Mouse (Mus musculus) gastrocnemius, adult 8-10 months (tissue): Measurements from ENCODE around the gene Ank2. TPM values are rescaled to one million over a fixed set of nuclear protein-coding genes. Genes with fewer than 3 reads are reported as not detected.
"Not testable (repeated sequence)": the region's sequence is repeated elsewhere in the genome, so short reads cannot be mapped to it uniquely, and the experiment has no call there.

Source experiments
- DNase-seq, 2 experiments: peaks; one replicate each; pipeline ENCODE4 v3.0.0; 2022; ENCODE audit warnings: low spot score in 2 of 2
- total RNA-seq, 4 experiments: library from RNA; stranded (reverse); gene quantifications; 2 replicates each; pipeline ENCODE4 v1.2.4; 2022

Ank2 gene
- total RNA-seq, 4 experiments from 2014 or later = 96.2 to 128 (median 111) TPM

DNA sequence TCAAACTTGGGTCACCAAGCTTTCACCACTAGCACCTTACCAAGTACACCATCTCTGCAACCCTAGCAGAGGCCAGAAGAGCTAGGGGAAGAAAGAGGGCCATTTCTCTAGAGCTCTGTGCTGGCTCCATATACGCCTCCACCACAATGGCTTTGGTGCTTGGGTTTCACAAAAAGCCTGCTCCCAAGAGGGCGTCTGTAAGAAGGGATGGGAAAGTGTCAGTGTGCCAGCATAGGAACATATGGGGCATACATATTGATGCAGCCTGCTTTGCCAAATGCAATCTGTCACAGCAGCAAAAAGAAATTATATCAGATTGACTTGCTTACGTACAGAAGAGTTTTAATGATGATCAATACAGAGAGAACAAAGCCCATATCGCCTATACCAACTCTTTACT is 82.2 kb downstream of the Ank2 start:
- no peak for DNase-seq

DNA sequence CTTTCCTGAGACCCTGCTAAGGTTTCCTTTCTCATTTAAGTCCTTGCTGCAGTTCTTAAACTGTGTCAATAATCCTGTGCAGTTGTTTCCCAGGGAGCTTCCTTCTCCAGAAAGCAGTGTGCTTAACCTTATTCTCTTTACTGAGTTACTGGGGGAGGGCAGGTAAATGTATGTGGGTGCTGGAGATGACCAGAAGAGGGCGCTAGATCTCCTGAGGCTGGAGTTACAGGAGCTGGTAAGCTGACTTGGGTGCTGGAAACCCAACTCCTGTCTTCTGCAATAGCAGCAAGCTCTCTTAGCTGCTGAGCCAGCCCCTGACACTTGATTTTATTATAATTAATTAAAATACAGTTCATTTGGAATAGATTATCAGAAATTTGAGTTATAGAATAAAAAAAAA is 84.7 kb downstream of the Ank2 start:
- no peak for DNase-seq

DNA sequence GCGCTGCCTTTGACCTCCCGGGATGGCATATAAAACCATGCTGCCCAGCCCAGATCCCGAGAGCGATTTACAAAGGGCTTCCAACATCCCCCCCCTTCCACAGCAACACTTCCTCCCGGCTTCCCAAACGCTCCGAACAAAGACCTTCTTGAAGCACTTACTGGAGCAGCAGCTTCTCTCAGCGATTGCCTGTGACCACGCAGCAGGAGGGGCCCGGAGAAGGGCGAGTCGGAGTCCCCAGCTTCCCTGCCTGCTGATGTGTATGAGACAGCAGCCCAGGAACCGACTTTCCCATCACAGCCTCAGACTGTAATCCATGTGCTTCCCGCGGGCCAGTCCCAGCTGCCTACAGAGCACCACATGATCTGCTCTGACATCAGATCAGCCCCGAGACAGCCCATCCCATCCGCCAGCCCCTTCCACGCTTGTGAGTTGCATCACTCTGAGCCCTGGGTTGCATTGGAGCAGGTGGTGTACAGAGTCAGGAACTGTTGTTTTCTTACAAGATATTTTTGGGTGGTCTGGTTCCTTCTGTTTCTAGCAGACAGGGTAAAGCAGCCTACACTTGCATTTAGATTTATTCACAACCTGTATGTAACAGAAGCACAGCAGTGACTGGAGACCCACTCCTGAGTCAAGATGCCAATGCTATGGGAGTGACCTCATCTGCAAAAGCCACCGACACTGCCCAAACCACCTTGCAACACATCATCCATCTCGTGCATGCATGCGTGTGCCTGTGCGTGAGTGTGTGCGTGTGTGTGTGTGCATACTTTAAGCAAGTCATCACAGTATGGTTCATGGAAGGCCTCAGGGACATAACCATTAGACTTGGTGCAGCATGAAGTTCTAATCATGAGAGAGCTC is 90.2 kb downstream of the Ank2 start:
- peak; percentile 38 to 49 for DNase-seq

DNA sequence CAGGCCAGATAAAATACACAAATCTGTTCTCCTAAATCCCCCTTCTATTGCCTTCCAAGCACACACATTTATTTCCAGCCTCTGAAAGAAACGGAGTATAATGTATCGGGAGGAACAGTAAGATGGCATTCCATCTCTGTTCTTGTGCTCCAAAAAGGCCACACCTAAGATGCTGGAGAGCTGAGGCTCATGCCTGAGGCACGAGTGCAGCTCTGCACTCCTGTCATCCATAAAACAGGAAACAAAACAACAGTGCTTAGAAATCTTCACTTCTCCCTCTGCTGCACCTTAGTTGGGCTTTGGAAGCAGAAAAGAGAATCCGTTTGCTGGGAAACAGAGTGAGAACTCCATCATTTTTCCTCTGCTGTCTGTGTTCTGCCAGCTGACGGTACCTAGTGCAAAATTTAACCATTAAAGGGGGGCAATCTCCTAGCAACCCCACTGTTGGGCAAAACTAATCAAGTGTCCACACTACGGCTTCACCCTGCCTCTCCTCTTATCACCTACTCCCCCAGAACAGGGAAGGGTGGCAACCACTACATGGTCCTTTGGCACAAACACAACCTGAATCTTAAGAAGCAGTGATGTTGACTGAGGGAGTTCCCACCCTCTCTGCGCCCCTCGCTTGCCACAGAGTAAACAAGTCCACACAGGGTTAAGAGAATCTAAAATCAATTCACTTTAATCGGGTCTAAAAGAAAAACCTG is 91.1 kb downstream of the Ank2 start:
- no peak for DNase-seq

DNA sequence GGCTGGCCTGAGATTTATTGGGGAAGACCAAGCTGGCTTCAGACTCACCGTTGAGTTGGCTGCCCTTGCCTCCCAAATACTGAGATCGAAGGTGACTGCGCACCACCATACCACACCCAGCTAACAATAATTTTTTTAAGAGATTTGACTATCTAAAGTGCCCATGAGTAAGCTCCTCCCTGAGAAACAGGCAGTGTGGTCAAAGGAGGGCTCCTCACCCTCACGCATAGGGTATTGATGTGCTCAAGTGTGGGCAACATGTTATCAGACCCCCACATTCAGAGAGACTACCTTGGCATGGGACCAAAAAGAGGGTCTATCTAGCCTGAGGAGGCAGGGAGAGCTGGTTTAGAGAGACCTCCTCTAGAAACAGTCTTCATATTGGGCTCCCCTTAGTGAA is 92.3 kb downstream of the Ank2 start:
- DNase-seq = no peak

DNA sequence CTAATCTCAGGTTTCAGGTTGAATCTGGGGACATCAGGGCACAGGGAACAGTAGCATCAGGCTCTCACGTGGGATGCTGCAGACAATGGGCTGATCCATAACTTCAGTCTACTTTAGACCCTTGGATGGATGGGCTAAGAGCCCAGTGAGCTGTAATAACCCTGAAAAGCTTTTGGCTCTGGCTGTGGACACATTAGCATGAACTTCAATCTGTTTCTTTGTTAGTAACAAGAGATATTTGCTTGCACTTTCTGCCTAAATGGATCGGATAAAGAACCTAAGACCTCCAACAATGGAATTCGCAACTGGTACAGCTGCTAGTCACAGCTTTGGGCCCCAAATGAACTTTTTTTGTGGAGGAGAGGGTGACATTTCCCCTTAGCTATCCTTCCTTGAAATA is 94.8 kb downstream of the Ank2 start:
- DNase-seq = no peak

DNA sequence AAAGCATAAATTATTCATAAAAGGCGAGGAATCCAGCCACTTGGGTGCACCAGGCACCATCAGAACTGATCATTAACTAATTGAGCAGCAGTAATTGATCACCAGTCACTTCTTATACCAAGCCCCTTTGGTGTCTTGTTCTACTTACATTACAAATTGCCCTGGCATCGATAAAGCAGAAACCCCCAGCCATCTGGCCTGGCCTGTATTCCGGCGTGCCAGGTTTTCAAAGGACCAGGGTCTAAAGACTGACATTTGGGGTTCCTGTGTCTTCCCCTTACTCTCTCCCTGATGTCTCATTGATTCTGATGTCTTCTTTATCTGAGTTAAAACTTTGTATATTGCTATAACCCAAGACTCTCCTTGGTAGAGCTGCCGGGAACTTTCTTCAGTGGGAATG is 98.2 kb downstream of the Ank2 start:
- no peak for DNase-seq

DNA sequence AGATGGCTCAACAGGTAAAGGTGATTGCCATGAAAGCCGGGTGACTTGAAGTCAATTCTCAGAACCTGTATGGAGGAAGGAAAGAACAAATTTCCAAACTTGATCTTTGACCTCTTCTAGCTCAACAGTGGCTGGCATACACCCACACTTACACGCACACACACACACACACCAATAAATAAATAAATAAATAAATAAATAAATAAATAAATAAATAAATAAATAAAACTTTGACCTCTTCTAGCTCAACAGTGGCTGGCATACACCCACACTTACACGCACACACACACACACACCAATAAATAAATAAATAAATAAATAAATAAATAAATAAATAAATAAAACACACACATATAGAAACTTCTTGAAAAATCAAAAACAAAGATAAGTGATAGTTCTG is 98.7 kb downstream of the Ank2 start:
- not testable (repeated sequence) for DNase-seq

DNA sequence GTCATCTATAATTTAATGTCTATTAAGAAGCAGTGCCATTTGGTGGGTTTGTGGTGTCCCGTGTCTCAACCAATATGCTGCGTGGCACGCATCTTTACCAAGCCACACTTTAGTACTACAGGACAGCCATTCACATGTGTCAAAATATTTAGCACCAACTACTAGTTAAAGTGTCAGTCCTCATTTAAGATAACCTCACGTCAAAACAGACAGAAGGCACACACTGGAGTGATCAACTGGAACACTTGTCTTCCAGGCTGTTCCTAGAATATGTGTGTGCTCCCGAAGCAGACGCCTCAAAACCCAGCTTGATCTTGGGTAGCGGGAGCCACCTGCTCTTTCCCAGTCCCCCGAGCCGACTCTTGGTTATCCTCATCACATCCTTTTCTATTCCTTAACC is 101.4 kb downstream of the Ank2 start:
- DNase-seq = no peak

DNA sequence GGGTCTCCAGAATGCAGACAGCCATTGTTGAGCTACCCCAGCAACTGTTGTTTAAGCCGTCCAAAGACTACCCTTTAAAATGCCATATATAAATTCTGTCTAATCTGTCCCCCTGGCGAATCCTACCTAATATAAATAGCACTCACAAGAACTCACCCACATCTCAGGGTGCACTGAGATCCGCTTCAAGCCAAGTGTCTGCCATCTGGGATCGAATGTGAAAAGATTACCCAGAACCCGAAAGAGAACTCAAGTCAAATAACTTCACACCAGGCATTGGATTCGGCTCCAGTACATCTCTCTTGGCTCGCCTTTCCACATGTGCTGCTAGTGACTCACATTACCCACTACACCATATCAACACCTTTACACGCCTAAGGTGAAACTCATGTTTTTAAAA is 103.9 kb downstream of the Ank2 start:
- no peak for DNase-seq

DNA sequence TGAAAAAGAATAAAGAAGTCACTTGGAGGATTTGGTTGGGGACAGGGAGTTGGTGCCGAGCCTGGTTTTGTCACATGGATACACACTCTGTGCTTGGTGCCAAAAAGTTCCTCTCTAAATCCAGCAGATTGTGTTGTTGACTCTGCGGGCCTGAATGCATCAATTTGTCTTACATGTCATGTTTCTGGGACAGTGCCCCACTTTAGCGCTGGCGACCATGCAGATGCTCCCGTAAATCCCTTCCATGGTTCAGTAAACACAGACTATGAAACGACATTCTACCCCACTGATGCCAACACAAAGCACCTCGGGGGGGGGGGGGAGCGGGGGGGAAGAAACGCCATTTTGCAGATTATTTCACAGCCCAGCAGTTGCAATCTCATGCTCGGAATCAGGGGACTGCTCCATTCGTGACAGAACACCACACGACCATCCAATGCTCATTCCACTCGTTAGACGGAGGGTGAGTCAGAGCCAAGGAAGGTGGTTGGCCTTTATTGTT is 112.1 kb downstream of the Ank2 start:
- no peak for DNase-seq

DNA sequence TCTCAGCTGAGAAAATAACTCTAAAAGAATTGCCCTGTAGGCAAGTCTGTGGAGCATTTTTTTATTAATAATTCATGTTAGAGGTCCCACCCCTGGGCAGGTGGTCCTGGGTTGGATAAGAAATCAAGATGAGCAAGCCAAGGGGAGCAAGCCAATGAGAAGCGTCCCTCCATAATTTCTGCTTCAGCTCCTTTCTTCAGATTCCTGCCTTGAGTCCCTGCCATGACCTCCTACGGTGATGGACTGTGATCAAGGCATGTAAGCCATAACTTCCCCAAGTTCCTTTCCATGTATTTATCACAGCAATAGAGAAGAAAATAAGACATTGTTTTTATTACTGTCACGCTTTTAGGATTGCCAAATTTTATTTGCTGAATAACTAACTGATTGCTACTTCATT is 115.9 kb downstream of the Ank2 start:
- DNase-seq = no peak

DNA sequence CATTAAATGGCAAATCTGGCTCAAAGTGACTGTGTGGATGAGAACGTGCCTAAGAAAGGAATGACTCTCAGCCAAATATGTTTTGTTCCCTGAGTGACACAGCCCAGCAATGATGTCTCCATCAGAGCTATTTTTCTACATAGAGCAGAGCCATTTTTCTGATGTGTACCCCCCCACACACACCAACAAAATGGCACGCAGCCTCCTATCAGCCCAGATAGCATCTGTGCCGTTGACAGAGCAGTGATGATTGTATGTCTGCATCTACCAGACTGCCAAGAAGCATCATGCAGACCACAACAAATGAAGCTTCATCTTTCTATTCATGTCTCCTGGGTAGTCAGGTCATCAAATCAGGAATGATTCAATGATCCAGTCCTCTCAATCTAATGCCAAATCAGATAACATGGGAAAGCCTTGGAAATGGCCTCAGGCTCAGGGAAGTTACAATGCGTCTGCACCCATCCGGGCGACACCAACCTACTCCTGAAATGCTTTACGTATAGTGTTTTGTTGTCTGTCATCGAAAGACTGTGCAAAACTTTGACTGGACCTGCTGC is 122.2 kb downstream of the Ank2 start:
- DNase-seq = no peak

DNA sequence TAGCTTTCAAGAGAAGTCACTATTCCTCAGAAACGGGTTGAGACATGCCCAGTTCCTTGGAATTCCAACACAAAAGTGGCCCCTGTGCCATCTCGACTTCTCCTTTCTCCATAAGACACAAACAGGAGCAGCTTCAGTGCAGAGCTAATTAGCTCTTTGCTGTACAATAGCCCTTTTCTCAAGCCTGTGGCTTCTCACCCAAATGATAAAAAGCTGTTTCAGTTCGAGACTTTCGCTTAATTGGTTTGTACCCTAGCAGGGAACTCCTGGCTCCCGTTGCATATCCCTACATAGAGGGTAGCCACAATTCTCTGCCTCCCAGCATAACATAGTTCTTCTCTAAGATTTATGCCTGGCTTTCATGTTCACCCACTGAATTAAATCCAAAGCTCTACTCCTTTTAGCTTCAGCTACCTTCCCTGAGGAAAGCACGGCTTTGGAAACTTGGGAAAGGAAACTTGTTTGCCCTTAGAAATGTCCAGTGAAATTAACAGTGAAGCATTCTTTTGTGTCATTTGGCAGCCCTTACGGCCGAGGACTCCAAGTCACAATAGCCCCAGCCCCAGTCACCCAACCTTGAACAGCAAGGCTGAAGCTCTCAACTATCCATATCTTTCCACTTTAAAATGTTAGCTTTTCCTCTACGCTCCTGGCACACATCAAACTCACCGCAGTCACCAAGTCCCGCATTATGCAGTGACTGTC is 123.0 kb downstream of the Ank2 start:
- no peak for DNase-seq

DNA sequence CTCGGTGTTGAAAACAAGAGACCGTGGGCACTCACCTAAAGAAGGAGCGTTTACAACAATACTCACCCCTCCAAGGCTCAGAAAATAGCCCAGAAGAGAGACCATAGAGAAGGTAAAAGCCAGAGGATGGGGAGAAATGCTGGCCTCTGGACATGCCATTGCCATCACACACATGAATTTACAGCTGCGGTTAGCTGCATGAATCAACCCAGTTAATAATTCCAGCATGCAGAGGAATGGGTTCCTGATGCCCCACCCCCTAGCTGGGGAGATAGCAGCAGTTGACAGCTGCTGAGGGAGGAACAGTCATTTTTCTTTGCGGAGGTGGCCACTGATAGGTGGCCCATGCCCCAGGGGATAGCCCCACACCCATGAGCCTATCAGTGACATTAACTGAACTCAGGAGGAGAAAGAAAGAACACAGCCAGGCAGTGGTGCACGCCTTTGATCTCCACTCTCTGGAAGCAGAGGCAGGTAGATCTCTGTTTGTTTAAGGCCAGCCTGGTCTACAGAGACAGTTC is 124.9 kb downstream of the Ank2 start:
- DNase-seq = no peak

DNA sequence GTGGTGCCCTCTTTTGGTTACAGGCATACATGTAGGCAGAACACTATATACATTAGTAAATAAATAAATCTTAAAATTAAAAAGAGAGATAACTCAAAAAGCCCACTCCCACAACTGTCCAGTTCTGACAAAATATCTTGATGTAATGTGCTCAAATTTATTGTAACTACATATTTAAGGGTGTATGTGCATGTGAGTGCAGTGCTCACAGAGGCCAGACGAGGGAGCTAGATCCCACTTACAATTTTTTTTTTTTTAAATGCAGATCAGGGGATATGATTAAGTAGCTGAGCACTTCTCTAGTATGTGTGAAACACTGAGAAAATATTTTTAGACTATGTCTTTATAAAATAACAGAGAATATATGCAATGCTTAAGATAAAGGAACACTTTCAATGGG is 127.4 kb downstream of the Ank2 start:
- DNase-seq = no peak

DNA sequence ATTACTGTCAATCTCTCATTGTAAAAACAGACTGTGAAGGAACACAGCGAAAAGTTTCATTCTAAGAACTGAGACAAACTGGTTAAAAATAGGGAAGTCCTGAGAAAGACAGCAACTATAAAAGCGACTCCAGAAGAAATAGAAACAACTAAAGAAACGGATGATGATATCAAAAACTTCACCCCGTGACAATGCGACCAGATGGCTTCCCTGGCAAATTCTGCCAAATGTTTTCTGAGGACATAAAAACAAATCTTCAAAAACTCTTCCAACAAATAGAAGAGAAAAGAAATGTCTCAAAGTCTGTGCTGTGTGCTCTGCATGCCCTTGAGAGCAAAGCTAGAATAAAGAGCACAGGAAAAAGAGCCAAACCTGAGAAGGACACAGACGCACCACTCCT is 129.6 kb downstream of the Ank2 start:
- no peak for DNase-seq

DNA sequence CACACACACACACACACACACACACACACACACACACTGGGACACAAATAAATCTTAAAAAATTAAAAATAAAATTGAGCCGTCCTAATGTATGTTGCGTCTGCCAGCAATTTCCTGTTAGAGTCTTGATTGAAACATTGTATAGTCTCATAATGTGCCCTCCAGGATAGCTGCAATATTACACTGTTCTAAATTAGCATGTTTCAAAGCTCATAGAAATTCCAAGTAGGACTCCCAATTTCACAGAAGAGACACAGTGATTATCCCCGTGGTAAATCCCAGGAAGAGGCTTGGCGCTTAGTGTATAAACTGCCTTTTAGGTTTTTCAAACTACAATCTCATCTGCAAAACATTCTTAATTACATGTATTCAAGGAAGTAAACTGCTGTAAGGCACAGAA is 131.7 kb downstream of the Ank2 start:
- DNase-seq = no peak

DNA sequence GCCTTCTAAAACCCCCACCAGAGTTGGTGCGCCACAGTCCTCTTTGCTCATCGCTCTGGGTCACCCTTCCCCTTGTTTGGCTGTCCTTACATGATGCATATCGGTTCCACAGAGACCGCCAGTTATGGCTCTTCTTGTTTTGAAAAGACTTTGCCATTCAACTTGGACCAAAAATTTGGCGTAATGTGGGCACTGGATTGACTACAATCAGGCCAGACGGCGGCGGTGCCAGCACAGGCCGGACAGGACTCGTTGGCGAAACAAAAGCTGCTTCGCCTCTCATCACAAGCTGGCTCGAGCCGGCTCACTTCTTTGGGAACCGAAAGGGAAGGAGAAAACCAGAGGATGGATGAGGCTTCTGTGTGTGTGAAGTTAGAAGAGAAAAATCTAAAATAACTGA is 135.6 kb downstream of the Ank2 start:
- DNase-seq = no peak

DNA sequence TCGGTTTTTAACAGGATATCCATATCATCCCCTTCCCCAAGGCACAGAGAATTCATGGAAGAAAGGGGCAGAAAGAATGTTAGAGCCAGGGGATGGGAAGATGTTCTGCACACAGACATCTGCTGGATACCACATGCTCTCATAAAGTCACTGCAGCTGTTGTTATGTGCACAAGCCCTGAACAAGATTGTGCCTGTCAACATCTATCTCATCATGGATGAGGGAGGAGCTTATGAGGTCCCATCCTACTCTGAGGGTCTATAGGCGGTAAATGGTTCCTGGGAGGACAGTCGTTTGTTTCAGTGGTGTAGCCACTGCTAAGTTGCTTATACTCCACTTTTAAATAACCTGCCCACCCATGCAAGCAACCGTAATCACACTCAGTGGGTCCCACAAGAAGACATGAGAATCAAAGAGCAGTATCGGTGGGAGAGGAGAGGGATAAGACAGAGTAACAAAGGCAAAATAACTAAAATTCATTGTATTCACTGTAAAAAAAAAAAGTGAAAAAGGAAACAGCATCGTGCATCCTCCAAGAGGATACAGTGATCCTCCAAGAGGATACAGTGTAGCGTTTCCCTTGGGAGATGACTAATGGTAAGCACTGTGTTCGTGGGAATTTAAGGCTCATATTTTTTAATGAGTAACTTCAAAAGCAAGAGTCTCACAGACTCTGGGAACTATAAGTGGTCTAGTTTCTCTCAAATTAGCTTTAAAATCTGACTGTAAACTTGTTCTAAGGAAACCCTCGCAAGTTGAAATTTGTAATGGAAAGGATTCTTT is 136.3 kb downstream of the Ank2 start:
- no peak for DNase-seq

DNA sequence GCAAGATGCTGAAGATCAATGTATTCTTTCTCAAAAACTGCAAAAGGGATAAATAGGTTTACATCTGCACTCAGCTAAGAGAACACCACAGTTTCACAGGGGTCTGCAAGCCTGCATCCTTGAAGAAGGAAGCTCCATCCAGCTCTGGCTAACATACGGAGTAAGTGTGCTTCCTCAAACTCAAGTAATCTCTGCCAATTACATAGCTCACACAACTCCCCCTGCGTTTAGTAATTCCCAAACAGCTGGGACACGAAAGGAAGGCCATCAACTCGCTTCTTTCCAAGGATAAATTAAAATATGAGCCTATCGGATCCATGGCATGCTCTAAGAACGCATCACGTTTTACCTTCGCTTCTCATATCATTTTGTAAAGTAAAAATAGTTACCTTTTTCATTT is 137.3 kb downstream of the Ank2 start:
- no peak for DNase-seq
